Mouse (Mus musculus): ENCODE data around the gene Lrrn4cl. TPM values are rescaled to one million over a fixed set of nuclear protein-coding genes. Genes with fewer than 3 reads are reported as not detected.
A peak's percentile ranks its signal among the peaks of the same experiment; 100 is the strongest.
"Not testable (repeated sequence)": the region's sequence is repeated elsewhere in the genome, so short reads cannot be mapped to it uniquely, and the experiment has no call there.

Gene Lrrn4cl
- polyA plus RNA-seq, 1 experiment from 2014 or later = 0.77 TPM

DNA sequence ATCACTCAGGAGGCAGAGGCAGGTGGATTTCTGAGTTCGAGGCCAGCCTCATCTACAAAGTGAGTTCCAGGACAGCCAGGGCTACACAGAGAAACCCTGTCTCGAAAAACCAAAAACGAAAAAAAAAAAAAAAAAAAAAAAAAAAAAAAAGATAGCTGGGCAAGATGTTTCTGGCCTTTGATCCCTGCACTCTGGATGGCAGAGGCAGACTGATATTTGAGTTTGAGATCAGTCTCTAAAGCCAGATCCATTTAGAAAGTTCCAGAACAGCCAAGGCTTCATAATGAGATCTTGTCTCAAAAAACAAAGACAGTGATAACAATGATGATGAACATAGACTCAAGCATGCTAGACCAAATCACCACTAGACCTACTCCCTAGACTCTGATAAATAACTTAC lies 19.8 kb downstream of the Lrrn4cl start:
- H3K27ac ChIP-seq; ATAC-seq (ENCODE audit: insufficient number of reproducible peaks, insufficient read depth, low FRiP score, low TSS enrichment): not testable (repeated sequence)

DNA sequence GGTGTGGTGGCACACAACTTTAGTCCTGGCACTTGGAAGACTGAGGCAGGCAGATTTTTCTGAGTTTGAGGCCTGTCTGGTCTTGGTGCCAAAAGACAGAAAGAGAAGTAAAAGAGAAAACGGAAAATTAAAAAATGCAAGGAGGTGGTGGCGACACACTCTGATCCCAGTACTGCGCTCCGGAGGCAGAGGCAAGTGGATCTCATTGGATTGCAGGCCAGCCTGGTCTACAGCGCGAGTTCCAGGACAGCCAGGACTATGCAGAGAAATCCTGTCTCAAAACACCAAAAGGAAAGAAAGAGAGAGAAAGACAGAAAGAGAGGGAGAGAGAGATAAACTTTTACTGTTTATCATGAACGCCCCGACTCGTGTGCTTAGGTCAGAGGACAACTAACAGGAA lies 20.3 kb downstream of the Lrrn4cl start:
- Histone ChIP-seq H3K27me3 (no peaks in the 10 kb centered on the region), H3K36me3 (peaks cover 28% of the 10 kb centered on the region), H3K4me1 (peaks cover 7% of the 10 kb centered on the region), H3K9ac (peak overlapping the region; percentile 98), H3K9me3 (no peaks in the 10 kb centered on the region), H3K27ac (peak overlapping the region; percentile 84), H3K4me3 (peak overlapping the region; percentile 98), H3K4me2 (replicated peaks) (peak overlapping the region; percentile 88)
- no peak; the same call in 1 of the 2 replicates for ATAC-seq (ENCODE audit: insufficient number of reproducible peaks, insufficient read depth, low FRiP score, low TSS enrichment)
- WGBS = 56% methylated on average over 9 of the region's 9 CpGs

More for the DNA sequence above, 19.8 kb downstream of the Lrrn4cl start:
- not testable (repeated sequence) for H3K9me3 ChIP-seq, H3K9ac ChIP-seq, H3K4me1 ChIP-seq, H3K27me3 ChIP-seq
- Histone ChIP-seq H3K36me3 (peaks cover 23% of the 10 kb centered on the region), H3K4me3 (peak overlapping the region; percentile 98; the same call in 1 of the 2 replicates), H3K4me2 (replicated peaks) (peak overlapping the region; percentile 88; the same call in 1 of the 2 replicates)
- WGBS = 63% methylated on average over 3 of the region's 3 CpGs

DNA sequence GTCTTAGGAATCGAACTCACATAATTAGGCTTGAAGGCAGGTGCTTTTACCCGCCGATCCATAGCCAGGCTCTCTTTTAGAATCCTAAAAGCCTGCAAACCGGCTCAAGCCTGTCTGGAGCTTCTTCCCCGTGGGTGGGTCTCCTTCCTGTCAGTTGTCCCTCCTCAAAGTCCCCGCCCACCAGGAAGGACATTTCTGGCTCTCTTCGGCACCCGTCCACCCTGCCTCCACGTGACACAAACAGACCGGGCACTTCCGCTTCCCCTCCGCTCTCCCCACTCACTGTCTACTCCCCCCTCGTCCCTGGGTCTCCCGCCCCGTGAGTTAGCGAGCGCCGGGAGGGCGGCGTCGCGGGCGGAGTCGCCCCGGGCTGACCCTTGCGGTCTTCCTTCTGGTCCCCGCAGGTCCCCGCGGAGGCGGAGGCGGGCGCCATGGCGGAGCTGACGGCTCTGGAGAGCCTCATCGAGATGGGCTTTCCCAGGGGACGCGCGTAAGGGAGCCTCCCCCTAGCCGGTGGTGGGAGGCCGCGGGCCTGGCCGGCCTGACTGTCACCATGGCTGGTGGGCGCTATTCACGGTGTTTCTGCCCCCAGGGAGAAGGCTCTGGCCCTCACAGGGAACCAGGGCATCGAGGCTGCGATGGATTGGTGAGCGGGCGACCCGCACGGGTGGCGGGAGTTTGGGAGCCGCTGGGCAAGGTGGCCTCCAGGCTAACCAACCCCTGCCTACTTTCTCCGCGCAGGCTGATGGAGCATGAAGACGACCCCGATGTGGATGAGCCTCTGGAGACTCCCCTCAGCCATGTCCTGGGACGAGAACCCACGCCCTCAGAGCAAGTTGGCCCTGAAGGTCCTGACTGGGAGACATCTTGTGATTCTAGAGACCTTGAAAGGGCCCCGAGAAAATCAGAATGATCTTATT lies 21.0 kb downstream of the Lrrn4cl start, which contains the start of gene Ubxn1:
Gene Ubxn1, plus strand, starts transcription at position 230 of the 920 bp plus-strand sequence.
- H3K4me2 ChIP-seq (replicated peaks) = peak within 1 kb of the TSS; percentile 88
- H3K9me3 ChIP-seq = no peaks in the 10 kb centered on the region
- WGBS = under 1% methylated on average over 58 of the region's 59 CpGs
- no peaks in the 10 kb centered on the region for H3K27me3 ChIP-seq
- H3K27ac ChIP-seq = peak within 1 kb of the TSS; percentile 84
- H3K36me3 ChIP-seq = peaks cover 34% of the 10 kb centered on the region
- peak; percentile 95 for ATAC-seq (ENCODE audit: insufficient number of reproducible peaks, insufficient read depth, low FRiP score, low TSS enrichment)
- H3K9ac ChIP-seq = peak within 1 kb of the TSS; percentile 98
- H3K4me1 ChIP-seq = peaks cover 7% of the 10 kb centered on the region
- H3K4me3 ChIP-seq = peak within 1 kb of the TSS; percentile 98

DNA sequence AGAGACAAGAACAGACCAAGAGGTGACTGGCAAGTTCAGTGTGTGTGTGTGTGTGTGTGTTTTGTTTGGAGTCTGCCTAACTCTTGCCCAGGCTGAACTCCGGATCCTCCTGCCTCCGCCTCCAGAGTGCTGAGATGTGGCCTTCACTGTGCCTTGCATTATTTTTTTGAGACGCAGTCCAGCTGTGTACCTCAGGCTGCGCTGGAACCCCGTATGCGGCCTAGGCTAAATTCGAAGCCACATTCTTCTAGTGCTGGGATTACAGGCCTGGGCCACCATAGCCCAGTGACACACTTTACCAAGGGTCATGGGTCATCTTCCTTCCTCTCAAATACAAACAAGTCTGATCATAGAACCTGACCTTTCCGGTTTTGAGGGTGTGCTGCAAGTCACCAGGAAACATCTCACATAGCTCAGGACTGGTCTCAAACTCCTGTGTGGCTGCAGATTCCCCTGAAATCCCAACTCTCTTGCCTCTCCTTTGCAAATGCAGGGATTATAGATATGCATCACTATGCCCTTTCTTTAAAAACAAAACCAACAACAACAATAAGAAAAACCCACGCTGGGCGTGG lies 21.8 kb downstream of the Lrrn4cl start:
- Histone ChIP-seq H3K9ac (peak overlapping the region; percentile 98), H3K27ac (no peak overlapping the region), H3K4me1 (peaks cover 7% of the 10 kb centered on the region), H3K27me3 (no peaks in the 10 kb centered on the region), H3K4me2 (replicated peaks) (peak overlapping the region; percentile 88), H3K4me3 (peak overlapping the region; percentile 98), H3K9me3 (no peaks in the 10 kb centered on the region), H3K36me3 (peaks cover 42% of the 10 kb centered on the region)
- 70% methylated on average over 10 of the region's 10 CpGs for WGBS
- ATAC-seq (ENCODE audit: insufficient number of reproducible peaks, insufficient read depth, low FRiP score, low TSS enrichment) = no peak

DNA sequence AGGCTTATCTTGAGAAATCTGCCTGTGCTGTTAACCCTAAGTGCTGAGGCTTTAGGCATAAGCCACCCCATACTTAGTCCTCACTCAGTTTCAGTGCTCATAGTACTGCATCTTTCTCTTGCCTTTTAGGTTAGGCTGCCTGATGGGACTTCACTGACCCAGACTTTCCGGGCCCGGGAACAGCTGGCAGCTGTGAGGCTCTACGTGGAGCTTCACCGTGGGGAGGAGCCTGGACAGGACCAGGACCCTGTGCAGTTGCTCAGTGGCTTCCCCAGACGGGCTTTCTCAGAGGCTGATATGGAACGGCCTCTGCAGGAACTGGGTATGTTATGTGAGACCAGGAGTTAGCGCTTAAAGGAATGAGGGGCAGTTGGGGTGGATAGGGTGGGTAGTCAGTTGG lies 24.5 kb downstream of the Lrrn4cl start:
- Histone ChIP-seq H3K27me3 (no peaks in the 10 kb centered on the region), H3K4me2 (replicated peaks) (no peak overlapping the region), H3K27ac (no peak overlapping the region), H3K4me1 (peaks cover 14% of the 10 kb centered on the region), H3K36me3 (peaks cover 45% of the 10 kb centered on the region), H3K4me3 (no peak overlapping the region), H3K9ac (no peak overlapping the region), H3K9me3 (no peaks in the 10 kb centered on the region)
- 95% methylated on average over 7 of the region's 7 CpGs for WGBS
- ATAC-seq (ENCODE audit: insufficient number of reproducible peaks, insufficient read depth, low FRiP score, low TSS enrichment) = no peak

DNA sequence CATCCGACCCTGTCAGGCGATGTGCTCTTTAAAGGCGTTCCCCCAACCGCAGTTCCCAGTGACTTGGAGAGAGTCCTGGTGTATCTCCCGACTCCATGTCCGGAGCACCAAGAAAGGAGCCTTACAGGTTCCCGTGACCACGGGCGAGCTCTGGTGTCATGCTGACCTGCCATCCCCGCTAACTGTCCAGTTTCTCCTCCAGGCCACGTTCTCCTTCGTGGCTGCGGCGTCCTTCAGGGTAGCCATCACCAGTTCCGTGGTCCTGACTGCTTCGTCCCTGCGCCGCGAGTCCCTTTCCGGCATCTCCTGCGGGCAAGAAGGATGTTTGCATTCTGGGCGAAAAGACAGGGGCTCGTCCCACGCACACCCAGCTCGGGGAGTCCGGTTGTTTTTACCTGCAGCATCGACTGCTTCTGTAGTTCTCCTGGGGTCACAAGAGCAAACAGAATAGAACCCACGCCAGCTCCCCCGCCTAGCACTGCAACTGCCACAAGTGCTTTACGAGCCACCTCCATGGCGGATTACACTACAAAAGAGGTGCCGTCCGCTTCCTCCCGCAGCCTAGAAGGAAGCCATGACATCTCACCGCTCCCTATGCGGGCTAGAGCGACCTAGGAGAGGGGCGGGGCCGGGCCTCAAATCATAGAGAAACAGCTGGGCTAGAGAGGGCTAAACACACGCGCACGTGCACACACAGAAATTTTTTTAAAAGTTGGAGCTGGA lies 29.9 kb downstream of the Lrrn4cl start, which contains the start of gene Uqcc3:
Gene Uqcc3, minus strand, starts transcription at position 613 of the 723 bp plus-strand sequence.
- Histone ChIP-seq H3K9me3 (no peaks in the 10 kb centered on the region), H3K9ac (peak within 1 kb of the TSS; percentile 89), H3K27me3 (no peaks in the 10 kb centered on the region), H3K36me3 (peaks cover 21% of the 10 kb centered on the region), H3K27ac (peak within 1 kb of the TSS; percentile 71), H3K4me2 (replicated peaks) (peak within 1 kb of the TSS; percentile 82), H3K4me1 (peaks cover 9% of the 10 kb centered on the region; the same call in 1 of the 2 replicates), H3K4me3 (peak within 1 kb of the TSS; percentile 68)
- ATAC-seq (ENCODE audit: insufficient number of reproducible peaks, insufficient read depth, low FRiP score, low TSS enrichment) = peak; percentile 95
- WGBS = under 1% methylated on average over 42 of the region's 42 CpGs

DNA sequence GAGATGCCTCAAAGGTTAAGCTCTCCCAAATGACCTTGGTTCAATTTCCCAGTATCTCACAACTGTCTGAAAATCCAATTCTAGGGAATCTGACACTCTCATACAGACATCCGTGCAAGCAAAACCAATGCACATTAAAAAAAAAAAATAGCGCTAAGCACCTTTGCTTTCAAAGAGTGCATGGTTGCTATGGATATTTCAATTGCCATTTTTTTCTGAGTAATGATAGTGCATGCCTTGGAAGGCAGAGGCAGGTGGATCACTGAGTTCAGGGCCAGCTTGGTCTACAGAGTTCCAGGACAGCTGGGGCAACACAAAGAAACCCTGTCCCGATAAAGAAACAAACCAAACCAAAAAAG lies 30.4 kb downstream of the Lrrn4cl start:
- Histone ChIP-seq H3K4me2 (replicated peaks) (peak overlapping the region; percentile 82), H3K27me3 (no peaks in the 10 kb centered on the region), H3K4me1 (peaks cover 9% of the 10 kb centered on the region; the same call in 1 of the 2 replicates), H3K9ac (peak overlapping the region; percentile 89), H3K27ac (no peak overlapping the region), H3K36me3 (peaks cover 16% of the 10 kb centered on the region), H3K9me3 (no peaks in the 10 kb centered on the region), H3K4me3 (peak overlapping the region; percentile 68)
- 20% methylated on average over 3 of the region's 3 CpGs for WGBS
- no peak for ATAC-seq (ENCODE audit: insufficient number of reproducible peaks, insufficient read depth, low FRiP score, low TSS enrichment)

DNA sequence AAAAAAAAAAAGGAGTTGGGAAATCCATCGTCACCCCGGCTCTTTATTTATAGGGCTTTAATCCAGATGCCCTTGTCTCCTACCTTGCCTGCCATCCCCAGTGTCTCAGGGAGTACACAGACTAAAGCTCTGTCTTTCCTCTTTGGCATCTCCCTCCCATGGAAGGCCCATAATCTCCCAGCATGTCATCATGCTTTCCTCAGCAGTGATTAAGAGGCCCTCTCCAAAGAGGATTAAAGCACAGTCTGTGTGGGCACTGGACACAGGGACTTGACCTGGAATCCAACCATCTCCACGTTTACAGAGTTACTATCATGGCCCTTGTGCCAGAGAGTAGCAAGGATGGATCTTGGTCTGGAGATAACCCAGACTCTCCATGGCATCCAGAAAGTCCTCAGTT lies 33.0 kb downstream of the Lrrn4cl start, which contains the start of the genes Lbhd1 and Gm49403:
Gene Lbhd1, plus strand, starts transcription at position 117 of the 400 bp plus-strand sequence.
Gene Gm49403, plus strand, starts transcription at position 315 of the 400 bp plus-strand sequence.
- Histone ChIP-seq H3K27ac (no peak within 1 kb of the TSS), H3K36me3 (no peaks in the 10 kb centered on the region), H3K9me3 (no peaks in the 10 kb centered on the region), H3K4me3 (no peak within 1 kb of the TSS), H3K4me2 (replicated peaks) (no peak within 1 kb of the TSS), H3K9ac (no peak within 1 kb of the TSS), H3K27me3 (no peaks in the 10 kb centered on the region), H3K4me1 (peaks cover 16% of the 10 kb centered on the region; the same call in 1 of the 2 replicates)
- WGBS = 78% methylated on average over 3 of the region's 3 CpGs
- ATAC-seq (ENCODE audit: insufficient number of reproducible peaks, insufficient read depth, low FRiP score, low TSS enrichment) = no peak

DNA sequence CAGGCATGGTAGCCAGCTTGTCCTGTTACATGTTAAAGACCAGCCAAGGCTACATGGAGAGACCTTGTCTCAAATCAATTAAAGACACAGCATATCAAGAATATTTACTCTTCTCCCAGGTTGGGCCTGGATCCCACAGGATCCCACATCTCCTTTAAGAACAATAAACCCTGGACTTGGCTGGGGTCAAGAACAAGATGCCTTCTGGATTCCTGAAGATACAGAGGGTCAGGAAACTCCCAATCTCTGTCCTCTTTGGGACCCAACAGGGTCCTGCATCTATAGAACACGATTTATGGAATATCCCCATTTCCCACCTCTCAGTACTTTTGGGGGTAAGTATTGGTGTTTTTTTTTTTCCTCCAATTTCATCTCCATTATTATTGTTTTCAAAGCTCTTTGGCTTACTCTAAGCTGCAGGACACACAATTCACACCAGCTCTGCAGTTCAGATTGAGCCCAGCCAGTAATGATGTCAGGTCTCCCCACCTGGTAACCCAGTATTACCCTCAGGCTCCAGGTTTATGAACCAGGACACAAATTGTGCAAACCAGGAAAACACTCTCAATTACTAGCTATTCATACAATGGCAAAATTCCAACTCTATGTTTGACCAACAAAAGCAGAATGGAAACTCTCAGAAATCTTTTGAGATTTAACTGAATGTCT lies 36.5 kb downstream of the Lrrn4cl start:
- Histone ChIP-seq H3K27ac (peak overlapping the region; percentile 85; the same call in 1 of the 2 replicates), H3K4me3 (peak overlapping the region; percentile 69; the same call in 1 of the 2 replicates), H3K4me2 (replicated peaks) (peak overlapping the region; percentile 81), H3K9ac (no peak overlapping the region), H3K27me3 (no peaks in the 10 kb centered on the region), H3K4me1 (peaks cover 10% of the 10 kb centered on the region; the same call in 1 of the 2 replicates), H3K9me3 (no peaks in the 10 kb centered on the region), H3K36me3 (peaks cover 14% of the 10 kb centered on the region)
- 35% methylated on average over 1 of the region's 1 CpGs for WGBS
- ATAC-seq (ENCODE audit: insufficient number of reproducible peaks, insufficient read depth, low FRiP score, low TSS enrichment) = no peak

DNA sequence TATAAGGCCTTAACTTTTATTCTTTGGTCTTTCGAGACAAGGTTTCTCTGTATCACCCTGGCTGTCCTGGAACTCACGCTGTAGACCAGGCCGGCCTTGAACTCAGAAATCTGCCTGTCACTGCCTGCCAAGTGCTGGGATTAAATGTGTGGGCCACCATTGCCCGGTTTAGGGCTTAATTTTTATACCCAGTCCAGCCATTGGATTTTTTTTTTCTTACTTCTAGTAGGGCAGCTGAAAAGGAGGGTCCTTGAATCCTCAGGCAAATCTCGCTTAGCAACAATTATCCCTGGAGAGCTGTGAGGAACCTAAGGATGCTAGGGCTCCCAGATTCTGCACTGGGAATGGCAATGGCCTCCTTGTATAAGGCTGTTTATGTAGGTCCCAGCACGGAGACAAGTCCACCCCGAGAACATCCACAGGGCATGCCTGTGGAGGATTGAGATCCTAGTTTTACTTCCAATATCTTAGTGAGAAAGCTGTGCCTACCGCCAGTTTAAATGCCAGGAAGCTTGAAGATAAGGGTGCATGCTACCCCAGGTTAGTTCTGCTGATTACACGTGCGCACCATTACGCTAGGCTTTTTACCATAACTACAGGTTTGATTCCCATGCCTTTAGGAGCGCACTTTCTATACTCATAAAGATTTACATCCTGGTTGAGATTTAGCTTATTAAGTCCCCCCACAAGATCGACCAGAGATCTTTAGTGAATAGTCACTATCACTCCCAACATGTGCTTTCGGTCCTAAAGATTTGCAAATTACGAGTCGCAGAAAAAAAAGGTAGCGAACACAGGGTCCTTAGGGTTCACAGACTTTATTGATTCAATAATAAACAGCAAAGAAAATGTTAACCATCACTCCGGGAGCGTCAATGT lies 37.3 kb downstream of the Lrrn4cl start:
- peaks cover 14% of the 10 kb centered on the region for H3K36me3 ChIP-seq
- no peaks in the 10 kb centered on the region for H3K9me3 ChIP-seq
- H3K4me2 ChIP-seq (replicated peaks) = peak overlapping the region; percentile 81
- H3K4me3 ChIP-seq = peak overlapping the region; percentile 69
- H3K9ac ChIP-seq = peak overlapping the region; percentile 85
- H3K4me1 ChIP-seq = peaks cover 10% of the 10 kb centered on the region; the same call in 1 of the 2 replicates
- WGBS = 17% methylated on average over 19 of the region's 19 CpGs
- H3K27me3 ChIP-seq = no peaks in the 10 kb centered on the region
- no peak for ATAC-seq (ENCODE audit: insufficient number of reproducible peaks, insufficient read depth, low FRiP score, low TSS enrichment)
- H3K27ac ChIP-seq = peak overlapping the region; percentile 85
